Mouse (Mus musculus): ENCODE results near the gene Pgam5.

GRCm38 (mm10) chr5:110285156-110285555 lies 15.4 kb upstream of the Pgam5 start:
- TF ChIP-seq CTCF (IDR thresholded peaks at IDR 0.05; ENCODE audit: low read depth) (no peak), EP300 (IDR thresholded peaks at IDR 0.05; ENCODE audit: low read depth) (no peak)

Measured in heart, postnatal 0 days (tissue).